Mouse (Mus musculus) neural tube, embryonic 12.5 days (tissue): ENCODE measurements around the gene Cenpx. TPM values are rescaled to one million over a fixed set of nuclear protein-coding genes. Genes with fewer than 3 reads are reported as not detected.
A peak's percentile ranks its signal among the peaks of the same experiment; 100 is the strongest.
"Not testable (repeated sequence)": the region's sequence is repeated elsewhere in the genome, so short reads cannot be mapped to it uniquely, and the experiment has no call there.

Source experiments
- ATAC-seq: fragments of 200-750 bp; cut with Nextera tagmentation; 2 replicates; pipeline ENCODE4 v1.8.0; 2017; ENCODE audit warnings: low read depth, mild to moderate bottlenecking, moderate TSS enrichment, moderate library complexity; ENCODE audit not compliant: low FRiP score
- H3K27ac ChIP-seq: fragments of 300-500 bp; sonication (generic); 2 replicates; pipeline ENCODE4 v1.5.1; 2016
- H3K27me3 ChIP-seq: fragments of 300-500 bp; sonication (generic); replicated peaks from 2 replicates; pipeline ENCODE4 v1.6.1; 2016; ENCODE audit warnings: mild to moderate bottlenecking
- H3K36me3 ChIP-seq: fragments of 300-500 bp; sonication (generic); 2 replicates; pipeline ENCODE4 v1.6.1; 2016; ENCODE audit warnings: mild to moderate bottlenecking
- H3K4me1 ChIP-seq: fragments of 300-500 bp; sonication (generic); 2 replicates; pipeline ENCODE4 v1.6.1; 2016
- H3K4me2 ChIP-seq: fragments of 300-500 bp; sonication (generic); replicated peaks from 2 replicates; pipeline ENCODE4 v1.6.1; 2016; ENCODE audit warnings: mild to moderate bottlenecking
- H3K4me3 ChIP-seq: fragments of 300-500 bp; sonication (generic); 2 replicates; pipeline ENCODE4 v1.5.1; 2016
- H3K9ac ChIP-seq: fragments of 300-500 bp; sonication (generic); 2 replicates; pipeline ENCODE4 v1.6.1; 2016; ENCODE audit warnings: mild to moderate bottlenecking
- H3K9me3 ChIP-seq: fragments of 300-500 bp; sonication (generic); 2 replicates; pipeline ENCODE4 v1.6.1; 2016; ENCODE audit warnings: mild to moderate bottlenecking
- WGBS: fragments of 180-500 bp; shearing (Covaris S2); methylation state at CpG from one replicate; pipeline ENCODE4 v1.1.7; 2016; 5-methylcytosine and 5-hydroxymethylcytosine counted together
- polyA plus RNA-seq: library from polyadenylated mRNA; unstranded; fragments of >200 nt; fragmentation: Nextera tagmentation; extraction: Ambion mirVana; gene quantifications from 2 replicates; pipeline ENCODE4 v1.2.1, GENCODE M21; 2016

Cenpx gene
- polyA plus RNA-seq, 1 experiment from 2014 or later: 108 TPM

DNA sequence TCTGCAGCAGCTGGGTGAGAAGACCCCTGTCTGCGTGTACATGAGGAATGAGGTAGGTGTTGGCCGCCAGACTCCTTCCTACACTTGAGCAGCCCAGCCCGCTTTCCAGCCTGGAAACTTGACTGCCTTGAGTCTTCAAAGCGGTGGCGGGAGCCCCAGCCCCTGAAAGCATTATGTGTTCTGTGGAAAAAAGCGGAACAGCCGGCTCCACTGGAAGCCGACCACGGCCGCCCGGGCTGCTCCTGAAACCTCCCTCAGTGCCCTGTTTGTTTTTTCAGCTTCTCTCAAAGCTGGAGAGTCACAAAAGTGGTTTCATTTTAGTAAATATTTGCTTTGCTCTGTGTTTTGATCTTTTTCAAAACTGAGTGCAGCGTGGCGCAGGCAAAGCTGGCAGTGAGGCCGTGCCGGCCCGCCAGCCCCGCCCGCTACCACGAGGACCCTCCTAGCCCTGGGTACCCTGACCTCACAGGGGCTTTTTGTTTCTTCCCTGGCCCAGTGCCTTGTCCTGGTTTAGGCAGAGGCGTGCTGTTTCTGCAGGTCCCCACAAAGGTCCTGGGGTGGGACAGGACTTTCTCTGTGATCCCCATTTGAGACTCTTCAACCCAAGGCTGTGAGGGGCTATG is 26.8 kb downstream of the Cenpx start:
- no peak overlapping the region for H3K4me2 ChIP-seq
- H3K9me3 ChIP-seq: no peaks in the 10 kb centered on the region
- H3K27me3 ChIP-seq: no peaks in the 10 kb centered on the region
- H3K9ac ChIP-seq: no peak overlapping the region
- no peaks in the 10 kb centered on the region; the same call in 1 of the 2 replicates for H3K4me1 ChIP-seq
- 73% methylated on average over 20 of the region's 20 CpGs for WGBS
- H3K36me3 ChIP-seq: peaks cover 71% of the 10 kb centered on the region
- no peak overlapping the region for H3K27ac ChIP-seq
- no peak for ATAC-seq
- H3K4me3 ChIP-seq: no peak overlapping the region

DNA sequence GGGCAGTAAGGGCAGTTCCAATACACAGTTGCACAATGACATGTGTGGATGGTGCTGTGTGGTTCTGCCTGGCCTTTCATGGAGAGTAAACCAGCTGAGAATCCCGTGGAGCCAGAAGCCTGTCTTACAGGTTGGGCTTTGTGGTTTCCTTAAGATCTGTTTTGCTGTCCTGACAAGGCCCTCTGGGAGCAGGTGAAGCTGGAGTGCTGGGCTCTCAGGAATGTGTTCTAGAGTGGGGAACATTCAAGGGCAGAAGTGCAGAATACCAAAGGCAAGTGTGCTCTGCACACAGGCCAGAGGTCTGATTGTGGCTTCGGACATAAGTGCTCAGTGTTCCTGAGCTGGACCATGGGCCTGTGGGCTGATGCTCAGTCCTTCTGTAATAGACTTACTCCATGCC is 28.9 kb downstream of the Cenpx start:
- H3K27me3 ChIP-seq: no peaks in the 10 kb centered on the region
- no peak overlapping the region for H3K27ac ChIP-seq
- WGBS: 86% methylated on average over 2 of the region's 2 CpGs
- H3K4me1 ChIP-seq: no peaks in the 10 kb centered on the region; the same call in 1 of the 2 replicates
- no peak for ATAC-seq
- no peaks in the 10 kb centered on the region for H3K9me3 ChIP-seq
- H3K9ac ChIP-seq: no peak overlapping the region
- H3K4me3 ChIP-seq: no peak overlapping the region
- H3K36me3 ChIP-seq: peaks cover 80% of the 10 kb centered on the region
- no peak overlapping the region for H3K4me2 ChIP-seq

DNA sequence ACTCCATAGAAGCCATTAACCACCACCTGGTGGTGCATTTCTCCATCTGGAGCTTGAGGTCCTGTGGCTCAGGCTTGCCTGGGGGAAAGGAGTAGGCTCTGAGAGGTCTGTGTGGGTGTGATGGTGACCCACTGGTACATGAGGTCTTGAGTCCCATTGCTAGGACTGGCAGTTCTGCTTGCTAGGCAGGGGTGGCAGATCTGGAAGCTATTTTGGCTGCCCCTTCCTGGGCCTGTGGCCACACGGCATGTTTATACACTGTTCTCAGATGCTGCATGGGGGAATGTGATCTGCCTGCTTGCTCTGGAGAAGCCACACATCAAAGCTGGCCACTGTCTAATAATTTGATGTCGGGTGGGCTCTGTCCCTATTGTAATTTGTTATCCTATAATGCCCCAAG is 29.5 kb downstream of the Cenpx start:
- H3K9me3 ChIP-seq: no peaks in the 10 kb centered on the region
- H3K4me3 ChIP-seq: no peak overlapping the region
- no peaks in the 10 kb centered on the region; the same call in 1 of the 2 replicates for H3K4me1 ChIP-seq
- WGBS: 84% methylated on average over 2 of the region's 2 CpGs
- no peaks in the 10 kb centered on the region for H3K27me3 ChIP-seq
- H3K4me2 ChIP-seq: no peak overlapping the region
- no peak overlapping the region for H3K9ac ChIP-seq
- H3K36me3 ChIP-seq: peaks cover 77% of the 10 kb centered on the region
- ATAC-seq: no peak
- H3K27ac ChIP-seq: no peak overlapping the region

DNA sequence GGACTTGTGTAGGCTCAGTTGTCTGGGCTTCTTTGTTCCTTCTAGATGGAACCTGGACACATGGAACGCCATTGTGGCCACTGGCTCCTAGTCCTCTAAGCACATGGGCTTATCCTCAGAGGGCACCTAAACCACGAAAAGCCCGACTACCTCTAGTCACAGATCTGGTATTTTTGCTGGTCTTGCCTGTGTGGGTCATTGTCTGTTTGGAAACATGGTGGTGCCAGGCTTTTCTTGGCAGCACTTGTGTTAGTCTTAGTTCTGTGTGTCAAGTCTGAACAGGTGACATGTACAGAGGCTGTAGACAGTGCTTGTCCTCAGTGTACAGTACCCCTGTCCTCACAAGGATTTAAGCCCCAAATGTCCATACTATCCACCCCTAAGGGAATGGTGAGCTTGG is 30.0 kb downstream of the Cenpx start:
- ATAC-seq: no peak
- Histone ChIP-seq H3K9ac (no peak overlapping the region), H3K4me3 (no peak overlapping the region), H3K27me3 (no peaks in the 10 kb centered on the region), H3K4me2 (no peak overlapping the region), H3K27ac (no peak overlapping the region), H3K4me1 (no peaks in the 10 kb centered on the region; the same call in 1 of the 2 replicates), H3K36me3 (peaks cover 74% of the 10 kb centered on the region), H3K9me3 (no peaks in the 10 kb centered on the region)
- 89% methylated on average over 3 of the region's 3 CpGs for WGBS

DNA sequence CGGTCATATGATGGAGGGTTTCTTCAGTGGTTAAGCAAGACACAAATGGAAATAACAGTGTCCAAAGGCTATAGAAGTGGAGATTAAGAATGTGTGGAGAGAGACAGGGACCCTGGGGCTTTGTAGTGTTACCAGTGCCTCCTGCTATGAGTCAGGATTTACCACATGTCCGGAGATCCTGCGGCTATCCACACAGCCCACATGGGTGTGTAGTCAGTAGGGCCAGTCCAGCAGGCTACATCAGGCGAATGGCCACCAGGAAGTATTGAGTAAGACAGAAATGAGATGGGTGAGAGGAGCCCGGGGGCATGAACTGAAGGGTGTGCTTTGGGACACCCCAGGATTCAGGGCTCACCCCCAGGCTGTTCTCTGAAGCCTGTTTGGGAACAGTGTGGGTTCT is 30.9 kb downstream of the Cenpx start:
- 95% methylated on average over 5 of the region's 5 CpGs for WGBS
- peaks cover 75% of the 10 kb centered on the region for H3K36me3 ChIP-seq
- H3K4me3 ChIP-seq: no peak overlapping the region
- no peaks in the 10 kb centered on the region for H3K9me3 ChIP-seq
- H3K27me3 ChIP-seq: no peaks in the 10 kb centered on the region
- no peak overlapping the region for H3K9ac ChIP-seq
- no peak overlapping the region for H3K4me2 ChIP-seq
- no peak for ATAC-seq
- H3K4me1 ChIP-seq: no peaks in the 10 kb centered on the region; the same call in 1 of the 2 replicates
- no peak overlapping the region for H3K27ac ChIP-seq

DNA sequence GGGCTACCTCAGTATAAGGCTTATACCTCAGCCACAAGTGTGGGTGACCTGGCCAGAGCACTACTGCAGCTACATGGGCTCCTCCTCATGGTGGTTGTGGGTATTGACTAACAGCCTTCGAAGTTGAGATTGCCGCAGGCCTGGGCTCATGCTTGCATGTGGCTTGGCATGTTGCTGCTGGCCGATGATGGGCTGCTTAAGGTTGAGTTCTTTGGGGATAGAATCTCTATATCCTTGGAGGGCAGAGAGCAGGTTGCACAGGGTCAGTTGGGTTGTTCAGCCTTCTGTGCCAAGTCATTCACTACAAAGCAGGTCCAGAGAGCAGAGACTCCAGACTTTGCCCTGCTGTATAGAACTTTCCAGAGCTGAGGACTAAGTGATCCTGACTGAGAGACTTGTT is 33.6 kb downstream of the Cenpx start:
- H3K9me3 ChIP-seq: no peaks in the 10 kb centered on the region
- no peak overlapping the region for H3K4me3 ChIP-seq
- 90% methylated on average over 3 of the region's 3 CpGs for WGBS
- H3K27me3 ChIP-seq: no peaks in the 10 kb centered on the region
- H3K4me1 ChIP-seq: no peaks in the 10 kb centered on the region; the same call in 1 of the 2 replicates
- no peak overlapping the region for H3K9ac ChIP-seq
- H3K4me2 ChIP-seq: no peak overlapping the region
- H3K36me3 ChIP-seq: peaks cover 71% of the 10 kb centered on the region
- ATAC-seq: no peak
- H3K27ac ChIP-seq: no peak overlapping the region

DNA sequence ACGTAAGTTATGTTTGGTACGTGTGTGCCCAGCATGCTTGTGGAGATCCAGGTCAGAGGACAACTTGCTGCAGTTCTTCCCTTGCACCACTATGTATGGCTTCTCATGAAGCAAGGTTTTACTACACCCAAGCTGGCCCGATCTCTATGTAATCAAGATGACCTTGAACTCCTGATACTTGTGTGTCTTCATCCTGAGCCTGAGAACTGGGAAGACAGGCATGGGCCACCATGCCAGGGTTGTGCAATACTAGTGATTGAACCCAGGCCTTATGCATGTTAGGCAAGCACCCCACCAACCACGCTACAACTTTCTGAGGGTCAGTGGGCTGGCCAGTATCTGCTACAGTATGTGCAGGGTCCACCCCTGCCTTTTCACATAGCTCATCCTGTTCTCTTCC is 36.6 kb downstream of the Cenpx start:
- H3K4me2 ChIP-seq: no peak overlapping the region
- 97% methylated on average over 4 of the region's 4 CpGs for WGBS
- H3K9me3 ChIP-seq: no peaks in the 10 kb centered on the region
- peaks cover 51% of the 10 kb centered on the region for H3K36me3 ChIP-seq
- H3K9ac ChIP-seq: no peak overlapping the region
- no peak overlapping the region for H3K4me3 ChIP-seq
- H3K27ac ChIP-seq: no peak overlapping the region
- no peak for ATAC-seq
- peaks cover 7% of the 10 kb centered on the region for H3K4me1 ChIP-seq
- H3K27me3 ChIP-seq: no peaks in the 10 kb centered on the region

DNA sequence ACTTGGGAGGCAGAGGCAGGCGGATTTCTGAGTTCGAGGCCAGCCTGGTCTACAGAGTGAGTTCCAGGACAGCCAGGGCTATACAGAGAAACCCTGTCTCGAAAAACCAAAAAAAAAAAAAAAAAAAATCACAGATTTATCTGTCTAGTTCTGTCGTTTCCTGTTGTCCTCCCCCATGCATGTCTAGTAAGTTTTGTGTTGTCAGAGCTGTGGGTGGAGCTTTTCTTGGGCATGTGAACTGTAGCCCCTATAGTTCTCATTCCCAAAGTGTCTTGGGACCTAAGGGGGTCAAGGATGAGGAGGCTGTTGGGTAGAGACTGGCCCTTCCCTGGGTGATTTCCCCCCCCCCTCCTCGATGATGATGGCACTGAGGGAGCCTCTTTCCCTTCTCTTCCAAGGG is 37.7 kb downstream of the Cenpx start:
- not testable (repeated sequence) for H3K4me1 ChIP-seq, H3K4me3 ChIP-seq, ATAC-seq, H3K9me3 ChIP-seq, H3K27me3 ChIP-seq, H3K4me2 ChIP-seq, H3K9ac ChIP-seq, H3K27ac ChIP-seq
- WGBS: 98% methylated on average over 4 of the region's 5 CpGs
- H3K36me3 ChIP-seq: peaks cover 44% of the 10 kb centered on the region

DNA sequence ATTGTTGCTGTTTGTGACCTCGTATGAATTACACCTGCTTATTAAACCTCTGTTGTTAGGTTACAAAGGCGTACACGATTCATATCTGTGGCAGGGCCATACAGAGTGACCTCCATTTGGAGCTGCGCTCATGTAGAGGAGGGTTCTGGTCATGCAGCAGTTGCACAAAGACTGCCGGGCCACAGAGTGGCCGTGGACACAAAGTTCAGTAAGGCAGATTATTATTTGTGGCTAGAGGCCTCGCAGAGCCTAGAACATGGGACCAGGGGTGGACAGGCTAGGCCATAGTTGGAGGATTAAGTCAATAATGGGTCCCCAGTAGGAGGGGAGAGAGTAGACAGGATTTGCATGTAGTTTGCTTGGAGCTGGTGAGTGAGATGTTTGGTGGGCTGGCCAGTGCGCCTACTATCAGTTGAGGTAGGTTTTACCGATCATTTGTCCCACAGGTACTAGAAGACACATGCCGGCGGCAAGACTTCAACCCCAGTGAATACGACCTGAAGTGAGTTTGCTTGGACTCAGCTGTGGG is 39.9 kb downstream of the Cenpx start:
- peak; percentile 29 for ATAC-seq
- peak overlapping the region; percentile 87 for H3K4me2 ChIP-seq
- H3K4me1 ChIP-seq: peaks cover 7% of the 10 kb centered on the region
- peak overlapping the region; percentile 84 for H3K9ac ChIP-seq
- 38% methylated on average over 12 of the region's 12 CpGs for WGBS
- no peaks in the 10 kb centered on the region for H3K27me3 ChIP-seq
- peaks cover 28% of the 10 kb centered on the region for H3K36me3 ChIP-seq
- H3K27ac ChIP-seq: no peak overlapping the region
- no peaks in the 10 kb centered on the region for H3K9me3 ChIP-seq
- H3K4me3 ChIP-seq: peak overlapping the region; percentile 74

DNA sequence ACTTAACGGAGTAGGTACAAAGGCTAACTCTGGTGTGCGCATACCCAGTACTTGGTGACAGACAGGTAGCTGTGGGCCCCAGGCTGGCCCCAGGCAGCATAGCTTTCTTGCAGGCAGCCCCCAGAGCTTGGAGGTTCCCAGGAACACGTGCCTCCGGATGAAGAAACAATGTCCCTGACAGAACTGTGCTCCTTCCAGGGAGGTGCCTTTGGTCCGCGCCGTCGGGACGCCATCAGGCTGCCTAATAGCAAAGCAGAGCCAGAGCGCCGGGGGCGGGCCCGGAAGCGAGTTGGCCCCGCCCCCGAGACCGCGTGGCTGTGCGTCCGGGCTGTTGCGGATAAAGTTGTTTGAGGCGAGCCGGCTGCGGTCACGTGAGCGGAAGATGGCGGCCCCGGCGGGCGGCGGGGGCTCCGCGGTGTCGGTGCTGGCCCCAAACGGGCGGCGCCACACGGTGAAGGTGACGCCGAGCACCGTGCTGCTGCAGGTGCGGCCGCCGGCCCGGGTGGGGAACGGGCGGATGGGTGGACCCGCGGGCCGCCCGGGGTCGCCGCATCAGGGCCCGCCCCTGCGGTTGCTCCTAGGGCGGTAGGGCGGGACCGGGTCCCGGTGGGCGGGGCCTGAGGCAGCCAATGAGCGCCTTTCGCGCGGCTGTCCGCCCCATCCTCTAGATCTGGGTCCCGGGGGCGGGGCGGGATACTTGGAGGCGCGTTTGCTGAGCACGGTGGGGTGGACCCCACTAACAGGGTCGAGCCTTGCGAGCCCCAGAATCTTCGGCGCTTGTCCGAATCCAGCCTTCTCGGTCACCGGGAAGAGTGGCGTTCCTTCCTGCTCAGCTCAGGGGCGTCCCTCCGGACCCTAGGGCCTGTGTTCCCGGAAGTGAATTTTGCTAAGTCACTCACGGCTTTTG is 40.6 kb downstream of the Cenpx start, which contains the start of gene Aspscr1:
Aspscr1 (plus strand) TSS at position 287 of the 907 bp plus-strand sequence.
- WGBS: 2% methylated on average over 83 of the region's 83 CpGs
- H3K36me3 ChIP-seq: peaks cover 20% of the 10 kb centered on the region
- peak within 1 kb of the TSS; percentile 74 for H3K4me3 ChIP-seq
- ATAC-seq: peak; percentile 96
- H3K4me2 ChIP-seq: peak within 1 kb of the TSS; percentile 87
- peak within 1 kb of the TSS; percentile 84 for H3K9ac ChIP-seq
- no peaks in the 10 kb centered on the region for H3K27me3 ChIP-seq
- H3K4me1 ChIP-seq: peaks cover 7% of the 10 kb centered on the region
- peak within 1 kb of the TSS; percentile 83 for H3K27ac ChIP-seq
- H3K9me3 ChIP-seq: no peaks in the 10 kb centered on the region

DNA sequence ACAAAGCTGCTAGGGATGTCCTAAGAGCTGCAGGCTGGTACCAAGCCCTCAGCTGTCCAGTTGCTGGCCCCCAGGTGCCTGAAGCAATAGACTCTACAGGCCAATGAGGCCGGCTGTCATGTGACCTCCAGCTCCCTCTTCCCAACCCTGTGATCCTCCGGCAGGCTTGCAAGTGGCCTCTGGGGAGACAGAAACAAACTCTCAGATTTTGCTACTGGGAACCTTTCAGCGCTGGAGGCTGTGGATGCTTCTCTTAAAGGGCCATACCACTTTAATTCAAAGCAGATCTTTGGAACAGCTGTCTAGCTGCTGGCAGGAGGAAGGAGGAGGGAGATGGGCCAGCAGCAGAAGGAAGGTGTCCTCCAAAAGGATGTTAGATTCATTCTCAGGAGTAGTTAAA is 46.9 kb downstream of the Cenpx start:
- H3K4me1 ChIP-seq: 0 out of 2 replicates have a peak, but pooled peaks cover 2% of the 10 kb centered on the region
- no peak overlapping the region for H3K27ac ChIP-seq
- H3K36me3 ChIP-seq: no peaks in the 10 kb centered on the region
- peaks cover 23% of the 10 kb centered on the region for H3K27me3 ChIP-seq
- H3K9me3 ChIP-seq: no peaks in the 10 kb centered on the region
- H3K4me3 ChIP-seq: no peak overlapping the region
- no peak for ATAC-seq
- 4% methylated on average over 3 of the region's 3 CpGs for WGBS
- no peak overlapping the region for H3K4me2 ChIP-seq
- H3K9ac ChIP-seq: no peak overlapping the region

DNA sequence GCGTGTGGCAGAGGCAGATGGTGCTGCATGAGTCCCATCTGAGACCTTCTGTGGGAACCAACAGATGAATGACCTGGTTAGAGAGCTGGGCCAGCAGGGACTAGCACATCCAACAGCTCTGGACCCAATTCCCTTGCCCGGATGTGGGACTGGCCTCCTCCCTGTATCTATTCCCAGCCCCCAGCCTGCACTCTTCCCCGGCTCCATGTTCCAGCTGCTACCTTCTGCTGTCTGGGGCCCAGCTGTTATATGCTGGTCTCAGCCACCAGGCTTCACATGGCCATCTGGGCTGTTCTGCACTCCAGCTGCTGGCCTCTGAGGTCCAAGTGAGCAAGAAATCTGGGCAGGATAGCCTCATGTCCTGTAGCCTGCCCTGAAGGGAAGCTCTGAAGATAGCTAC is 48.1 kb downstream of the Cenpx start:
- no peak for ATAC-seq
- Histone ChIP-seq H3K27me3 (peaks cover 35% of the 10 kb centered on the region), H3K36me3 (no peaks in the 10 kb centered on the region), H3K4me3 (no peak overlapping the region), H3K27ac (no peak overlapping the region), H3K9ac (no peak overlapping the region), H3K4me2 (no peak overlapping the region), H3K9me3 (no peaks in the 10 kb centered on the region), H3K4me1 (peaks cover 13% of the 10 kb centered on the region)
- WGBS: 73% methylated on average over 3 of the region's 3 CpGs
